Mouse (Mus musculus) gastrocnemius, postnatal 14 days (tissue): ENCODE data around the gene Lef1. TPM values are rescaled to one million over a fixed set of nuclear protein-coding genes. Genes with fewer than 3 reads are reported as not detected.

Experiments
- DNase-seq: peaks from one replicate; pipeline ENCODE4 v3.0.0; 2021; ENCODE audit warnings: mixed read lengths
- intact Hi-C: fragments of 180-260 bp; cut with DNase I; formaldehyde crosslinking; loops from one replicate; pipeline ENCODE4 v1.15.1; 2025; ENCODE audit warnings: low total_unique reads
- total RNA-seq, 2 experiments: library from RNA; stranded (reverse); gene quantifications; 2 replicates each; pipeline ENCODE4 v1.2.3; 2021

The Lef1 gene
- total RNA-seq, 2 experiments from 2014 or later: 0.16 to 0.41 TPM

GRCm38 (mm10) chr3:131171292-131171960, 61.2 kb downstream of the Lef1 start:
- intact Hi-C loops: no loop called here

GRCm38 (mm10) chr3:131172293-131172692, 62.0 kb downstream of the Lef1 start:
- DNase-seq: no peak
- intact Hi-C loops: no loop called here

More at GRCm38 (mm10) chr3:131171292-131171960, 61.2 kb downstream of the Lef1 start:
- no peak for DNase-seq

GRCm38 (mm10) chr3:131181006-131181405, 70.7 kb downstream of the Lef1 start:
- intact Hi-C loops: no loop called here
- DNase-seq: no peak

GRCm38 (mm10) chr3:131182158-131182557, 71.9 kb downstream of the Lef1 start:
- intact Hi-C loops: no loop called here
- DNase-seq: no peak

- intact Hi-C loops: no loop called here
- DNase-seq: no peak
These were observed 75.9 kb downstream of the Lef1 start for GRCm38 (mm10) chr3:131186193-131186592.

- DNase-seq: no peak
- intact Hi-C loops: no loop called here
These were observed 80.0 kb downstream of the Lef1 start for GRCm38 (mm10) chr3:131190239-131190638.

GRCm38 (mm10) chr3:131190671-131191367, 80.5 kb downstream of the Lef1 start:
- DNase-seq: no peak
- intact Hi-C loops: no loop called here

GRCm38 (mm10) chr3:131191454-131191853, 81.2 kb downstream of the Lef1 start:
- intact Hi-C loops: no loop called here
- DNase-seq: no peak

- intact Hi-C loops: no loop called here
- no peak for DNase-seq
These were observed 85.8 kb downstream of the Lef1 start for GRCm38 (mm10) chr3:131196050-131196449.

GRCm38 (mm10) chr3:131196507-131197019, 86.3 kb downstream of the Lef1 start:
- no peak for DNase-seq
- intact Hi-C loops: no loop called here

GRCm38 (mm10) chr3:131198991-131199390, 88.7 kb downstream of the Lef1 start:
- DNase-seq: no peak
- intact Hi-C loops: no loop called here

- intact Hi-C loops: no loop called here
- no peak for DNase-seq
These were observed 89.5 kb downstream of the Lef1 start for GRCm38 (mm10) chr3:131199590-131200288.

- no peak for DNase-seq
- intact Hi-C loops: no loop called here
These were observed 92.0 kb downstream of the Lef1 start for GRCm38 (mm10) chr3:131202311-131202710.

- no peak for DNase-seq
- intact Hi-C loops: no loop called here
These were observed 97.6 kb downstream of the Lef1 start for GRCm38 (mm10) chr3:131207846-131208245.

- DNase-seq: no peak
- intact Hi-C loops: no loop called here
These were observed 98.1 kb downstream of the Lef1 start for GRCm38 (mm10) chr3:131208265-131208891.

- no peak for DNase-seq
- intact Hi-C loops: no loop called here
These were observed 101.9 kb downstream of the Lef1 start for GRCm38 (mm10) chr3:131212200-131212599.

- intact Hi-C loops: no loop called here
- DNase-seq: no peak
These were observed 103.9 kb downstream of the Lef1 start for GRCm38 (mm10) chr3:131214060-131214658.

- intact Hi-C loops: no loop called here
- no peak for DNase-seq
These were observed 104.6 kb downstream of the Lef1 start for GRCm38 (mm10) chr3:131214841-131215240.

- intact Hi-C loops: no loop called here
- DNase-seq: no peak
These were observed 108.5 kb downstream of the Lef1 start for GRCm38 (mm10) chr3:131218636-131219390.
